Mouse (Mus musculus) Patski (cell line): ENCODE results near the gene Gprc5b. TPM values are rescaled to one million over a fixed set of nuclear protein-coding genes. Genes with fewer than 3 reads are reported as not detected.

Source experiments
- ATAC-seq: fragments of 100-300 bp; one replicate; pipeline ENCODE4 v1.8.0; 2021
- CTCF ChIA-PET: fragments of 350-600 bp; sonication (Branson Sonifier 250); formaldehyde crosslinking; loops from one replicate; lab custom pipeline; 2022; ENCODE audit warnings: inconsistent platforms; lab: Charles Lee
- POLR2A ChIA-PET: fragments of 350-600 bp; sonication (Branson Sonifier 250); formaldehyde crosslinking; loops from one replicate; lab custom pipeline; 2022; ENCODE audit warnings: antibody characterized with exemption, inconsistent platforms; lab: Charles Lee
- DNase-seq: peaks from one replicate; pipeline ENCODE4 v3.0.0-alpha.2; 2011; ENCODE audit warnings: low read depth, low spot score
- H3K27me3 ChIP-seq: fragments of 371-371 bp; one replicate; pipeline ENCODE4 v1.5.1; 2021
- CTCF ChIP-seq: fragments of 100-300 bp; IDR thresholded peaks from one replicate; pipeline ENCODE4 v1.5.1; 2021
- in situ Hi-C: fragments of 300-500 bp; cut with MboI; formaldehyde crosslinking; loops from 3 replicates; pipeline ENCODE4 v1.11.1; 2018; ENCODE audit warnings: low pct_unique_long_range_greater_than_20kb, mixed read lengths
- polyA plus RNA-seq: library from polyadenylated mRNA; unstranded; gene quantifications from one replicate; pipeline ENCODE4 v1.2.3, GENCODE M21; 2021

Gene Gprc5b
- polyA plus RNA-seq, 1 experiment from 2014 or later = 23.3 TPM

GRCm38 (mm10) chr7:118959209-118959608 lies 35.8 kb downstream of the Gprc5b start:
- no peak for DNase-seq
- no peak for TF ChIP-seq CTCF
- in situ Hi-C loops = no loop called here
- H3K27me3 ChIP-seq = no peaks in the 10 kb centered on the region
- POLR2A ChIA-PET = no interaction called here
- CTCF ChIA-PET = interaction anchor here (1.3 kb wide), 1 partner anchor 23 kb away, joined by 3 read pairs; no protein-coding TSS in a partner anchor
- no peak for ATAC-seq

GRCm38 (mm10) chr7:118956616-118957246 lies 38.3 kb downstream of the Gprc5b start:
- no peak for TF ChIP-seq CTCF
- CTCF ChIA-PET = interaction anchor here (1.1 kb wide), 1 partner anchor 10 kb away, joined by 3 read pairs; no protein-coding TSS in a partner anchor
- DNase-seq = no peak

DNA sequence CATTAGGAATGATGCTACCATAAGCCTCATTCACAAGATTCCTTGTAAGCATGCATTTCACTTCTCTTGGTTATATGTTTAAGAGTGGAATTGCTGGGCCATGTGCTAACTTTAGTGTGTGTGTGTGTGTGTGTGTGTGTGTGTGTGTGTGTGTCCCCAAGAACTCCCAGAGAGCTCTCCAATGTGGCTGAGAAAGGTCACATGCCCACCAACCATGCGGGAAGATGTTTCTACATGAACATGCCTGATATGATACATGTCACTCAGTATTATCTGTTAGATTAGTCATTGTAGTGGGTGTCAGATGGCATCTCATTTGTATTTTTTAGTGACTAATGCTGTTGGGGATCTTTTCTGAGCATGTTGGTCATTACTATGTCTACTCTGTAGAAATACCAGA lies 40.0 kb downstream of the Gprc5b start:
- CTCF ChIA-PET = interaction anchor here (1.2 to 1.5 kb wide), 2 partner anchors 11 to 66 kb away, joined by 3 to 4 read pairs; no protein-coding TSS in a partner anchor
- no peak for TF ChIP-seq CTCF
- DNase-seq = no peak
- H3K27me3 ChIP-seq = no peaks in the 10 kb centered on the region
- ATAC-seq = no peak
- in situ Hi-C loops = loop anchor here (5.0 kb wide), 1 partner anchor 32 kb away; no protein-coding TSS in a partner anchor
- POLR2A ChIA-PET = no interaction called here

More at GRCm38 (mm10) chr7:118956616-118957246, 38.3 kb downstream of the Gprc5b start:
- H3K27me3 ChIP-seq = no peaks in the 10 kb centered on the region
- POLR2A ChIA-PET = no interaction called here
- no peak for ATAC-seq
- in situ Hi-C loops = no loop called here

DNA sequence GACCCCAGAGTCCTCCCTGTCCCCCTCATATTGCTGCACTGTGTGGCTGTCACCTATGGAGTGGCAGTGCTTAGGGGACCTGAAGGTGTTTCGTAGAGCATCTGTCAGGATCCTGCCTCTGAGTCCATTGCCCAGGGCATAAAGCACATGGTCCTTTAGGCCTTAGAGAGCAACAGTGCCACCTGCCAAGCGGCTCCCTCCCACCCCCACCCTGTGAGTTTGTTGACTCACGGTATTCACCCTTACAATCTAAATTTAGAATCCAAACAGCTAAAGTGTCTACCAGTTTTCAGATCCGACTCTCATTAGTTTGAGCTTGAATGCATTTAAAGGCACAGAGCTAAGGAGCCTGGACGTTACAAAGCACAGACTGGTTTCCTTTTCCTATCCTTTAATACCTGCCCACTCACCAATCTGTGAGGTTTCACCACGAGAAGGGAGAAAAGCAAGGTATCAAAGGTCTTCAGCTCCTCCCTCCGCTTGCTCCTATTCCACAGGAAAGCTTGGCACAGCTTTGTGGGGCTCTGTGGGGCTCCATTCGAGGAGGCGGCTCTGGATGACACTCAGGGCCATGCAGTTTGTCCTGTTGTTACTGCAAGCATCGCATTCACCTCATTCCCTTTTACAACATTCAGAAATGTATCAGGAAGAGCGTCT lies 41.3 kb downstream of the Gprc5b start:
- peak; percentile 40 for ATAC-seq
- no peaks in the 10 kb centered on the region for H3K27me3 ChIP-seq
- TF ChIP-seq CTCF = no peak
- in situ Hi-C loops = loop anchor here (5.0 kb wide), 1 partner anchor 34 kb away; no protein-coding TSS in a partner anchor
- ChIA-PET POLR2A (interaction anchor here (1.1 kb wide), 2 partner anchors 9 to 12 kb away, joined by 3 to 4 read pairs; no protein-coding TSS in a partner anchor), CTCF (interaction anchor here (0.8 to 1.5 kb wide), 4 partner anchors 9 to 65 kb away, joined by 3 to 4 read pairs (median 4); partner anchors contain the start of gene Gprc5b)
- no peak for DNase-seq

- ChIA-PET POLR2A (interaction anchor here (0.7 to 1.0 kb wide), 2 partner anchors 54 to 152 kb away, joined by 4 read pairs; no protein-coding TSS in a partner anchor), CTCF (no interaction called here)
- no peak for TF ChIP-seq CTCF
- in situ Hi-C loops = loop anchor here (5.0 kb wide), 1 partner anchor 38 kb away; no protein-coding TSS in a partner anchor
- DNase-seq (no peak), ATAC-seq (peak; percentile 72)
- H3K27me3 ChIP-seq = no peaks in the 10 kb centered on the region
These were observed 45.3 kb downstream of the Gprc5b start for GRCm38 (mm10) chr7:118949749-118950148.

DNA sequence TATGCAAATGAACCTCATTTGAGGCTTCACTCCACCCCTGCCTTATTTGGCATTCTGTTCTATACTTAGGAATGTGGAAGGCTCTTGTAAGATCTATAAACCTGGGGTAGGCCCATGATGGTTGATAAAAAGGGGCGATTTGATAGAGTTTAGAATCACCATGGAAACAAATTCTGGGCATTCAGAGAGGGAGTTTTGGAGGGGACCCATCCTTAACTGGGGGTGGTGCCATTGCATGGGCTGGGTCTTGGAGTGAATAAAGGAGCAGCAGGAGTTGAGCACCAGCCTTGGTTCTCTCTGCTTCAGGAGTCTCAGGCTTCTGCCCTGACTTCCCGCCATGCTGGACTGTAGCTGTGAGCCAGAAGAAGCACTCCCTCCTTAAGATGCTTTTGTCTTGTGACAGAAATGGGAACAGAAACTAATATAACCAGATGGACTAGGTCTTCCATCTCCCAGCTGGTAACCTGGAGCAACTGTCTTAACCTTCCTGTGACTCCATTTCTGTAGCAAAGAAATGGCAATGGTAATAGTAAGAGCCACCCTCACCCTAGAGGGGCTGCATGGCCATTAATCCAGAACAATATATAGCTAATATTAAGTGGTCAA lies 46.2 kb downstream of the Gprc5b start:
- ATAC-seq (no peak), DNase-seq (no peak)
- POLR2A ChIA-PET = no interaction called here
- no peaks in the 10 kb centered on the region for H3K27me3 ChIP-seq
- in situ Hi-C loops = no loop called here
- CTCF ChIA-PET = no interaction called here
- no peak for TF ChIP-seq CTCF

DNA sequence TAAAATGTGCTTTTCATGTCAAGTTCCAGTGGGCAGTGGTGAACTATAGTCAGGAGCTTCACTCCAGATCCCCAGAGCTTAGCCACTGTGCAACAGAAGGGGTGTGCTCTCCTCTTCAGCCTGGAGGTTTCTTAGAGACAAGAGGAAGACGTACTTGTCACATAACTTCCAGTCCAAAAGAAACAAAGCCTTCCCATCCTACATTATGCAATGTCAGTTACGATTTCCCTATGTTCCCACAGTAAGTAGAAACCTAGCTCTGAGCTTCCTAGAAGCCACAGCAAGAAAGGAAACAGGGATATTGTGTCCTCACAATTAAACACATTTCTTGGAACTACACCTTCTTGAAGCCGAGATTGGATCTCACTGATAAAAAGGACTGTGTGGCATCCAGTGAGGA lies 47.8 kb downstream of the Gprc5b start:
- POLR2A ChIA-PET = interaction anchor here (0.6 to 0.7 kb wide), 2 partner anchors 37 to 466 kb away, joined by 3 to 4 read pairs; no protein-coding TSS in a partner anchor
- in situ Hi-C loops = no loop called here
- TF ChIP-seq CTCF = no peak

GRCm38 (mm10) chr7:118944884-118945283 lies 50.1 kb downstream of the Gprc5b start:
- TF ChIP-seq CTCF = no peak
- ATAC-seq (no peak), DNase-seq (no peak)
- ChIA-PET CTCF (interaction anchor here (1.0 to 1.3 kb wide), 2 partner anchors 7 to 10 kb away, joined by 3 to 4 read pairs; no protein-coding TSS in a partner anchor), POLR2A (interaction anchor here (0.7 to 1.2 kb wide), 3 partner anchors 9 to 94 kb away, joined by 4 to 6 read pairs (median 4); no protein-coding TSS in a partner anchor)
- no peaks in the 10 kb centered on the region for H3K27me3 ChIP-seq
- in situ Hi-C loops = no loop called here

More for the DNA sequence above, 47.8 kb downstream of the Gprc5b start:
- no peak for ATAC-seq
- CTCF ChIA-PET = interaction anchor here (0.8 kb wide), 1 partner anchor 10 kb away, joined by 3 read pairs; no protein-coding TSS in a partner anchor
- no peaks in the 10 kb centered on the region for H3K27me3 ChIP-seq
- DNase-seq = no peak

DNA sequence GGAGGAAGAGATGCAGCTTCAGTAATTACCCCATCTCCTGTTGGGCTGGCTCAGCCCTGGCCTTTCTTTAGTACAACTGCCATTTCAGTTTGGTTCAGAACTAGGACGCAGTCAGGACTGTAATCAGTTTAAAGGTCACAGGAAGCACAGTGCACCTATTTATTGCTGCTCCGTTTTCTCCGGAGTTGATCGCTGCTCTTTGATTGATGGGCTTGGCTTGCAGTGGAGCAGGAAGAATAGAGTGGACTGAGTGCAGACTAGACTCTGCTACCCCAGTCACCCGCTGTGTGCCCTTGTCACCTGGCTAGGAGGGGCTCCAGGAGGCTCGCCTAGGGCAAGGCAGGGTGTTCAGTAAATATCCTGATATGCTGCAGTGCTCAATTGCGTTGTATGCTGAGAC lies 51.8 kb downstream of the Gprc5b start:
- no peak for ATAC-seq
- H3K27me3 ChIP-seq = no peaks in the 10 kb centered on the region
- CTCF ChIA-PET = no interaction called here
- DNase-seq = no peak
- in situ Hi-C loops = no loop called here
- no peak for TF ChIP-seq CTCF
- POLR2A ChIA-PET = no interaction called here

DNA sequence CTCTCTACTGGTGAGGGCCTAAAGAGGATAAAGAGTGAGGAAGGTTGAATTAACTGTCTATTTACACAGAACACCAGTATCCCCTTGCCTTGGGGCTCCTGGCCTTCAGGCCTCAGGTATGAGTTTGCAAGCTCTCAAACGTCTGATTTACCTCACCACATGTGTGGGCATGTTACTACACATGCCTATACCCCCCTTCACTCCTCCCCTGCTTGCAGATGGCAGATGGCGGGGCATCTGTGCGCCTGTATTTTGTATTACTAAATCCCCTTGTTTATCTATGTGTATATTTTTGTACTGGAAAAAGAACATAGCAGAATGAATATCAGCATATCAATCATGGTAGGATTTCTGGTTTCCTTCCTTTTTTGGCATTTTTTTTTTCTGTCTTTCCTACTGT lies 52.7 kb downstream of the Gprc5b start:
- no peaks in the 10 kb centered on the region for H3K27me3 ChIP-seq
- ATAC-seq (no peak), DNase-seq (no peak)
- CTCF ChIA-PET = interaction anchor here (0.9 kb wide), 1 partner anchor 14 kb away, joined by 3 read pairs; no protein-coding TSS in a partner anchor
- POLR2A ChIA-PET = no interaction called here
- no peak for TF ChIP-seq CTCF
- in situ Hi-C loops = no loop called here
